Mouse (Mus musculus) embryonic fibroblast, embryonic 13.5 days (primary cell): ENCODE data around the gene Zfyve28.

Experiments used
- CTCF ChIP-seq: IDR thresholded peaks from 2 replicates; pipeline ENCODE4 v1.5.1; 2011; ENCODE audit warnings: mild to moderate bottlenecking, control low read depth, low read length, moderate library complexity, borderline replicate concordance; ENCODE audit not compliant: insufficient read depth
- POLR2A ChIP-seq: IDR thresholded peaks from 2 replicates; pipeline ENCODE4 v1.6.1; 2011; ENCODE audit warnings: low read depth, mild to moderate bottlenecking, control low read depth, low read length, moderate library complexity

DNA sequence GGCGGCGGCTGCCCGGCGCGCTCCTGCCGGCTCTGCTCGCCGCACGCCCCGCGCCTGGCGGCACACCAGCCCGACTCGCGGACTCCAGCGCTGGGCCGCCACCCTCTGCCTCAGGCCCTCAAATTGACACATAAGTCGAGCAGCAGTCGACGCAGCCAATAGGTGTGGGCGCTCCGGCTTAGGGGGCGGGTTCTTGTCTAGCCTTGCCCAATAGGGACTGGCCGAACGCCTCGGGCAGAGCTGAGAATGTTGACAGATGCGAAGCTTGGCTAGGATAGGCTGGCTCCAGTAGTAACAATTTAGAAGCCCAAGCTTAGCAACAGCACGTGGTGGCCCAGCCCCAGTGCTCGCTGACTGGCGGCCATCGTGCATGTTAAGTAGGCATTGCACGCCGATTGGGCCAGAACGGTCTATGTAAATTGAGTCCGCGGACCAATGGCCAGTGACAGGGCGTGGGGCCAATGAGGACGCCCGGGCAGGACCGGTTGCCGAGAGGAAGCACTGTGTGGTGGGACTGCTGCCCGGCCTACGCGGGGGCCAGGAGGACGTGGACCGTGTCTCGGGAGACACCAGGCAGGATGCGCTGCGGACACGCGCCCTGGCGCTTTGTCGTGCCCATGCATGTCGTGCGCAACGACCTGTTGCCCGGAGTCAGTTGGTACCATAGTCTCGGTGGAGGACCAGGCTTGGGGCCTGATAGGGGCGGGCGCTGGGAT lies 100.5 kb downstream of the Zfyve28 start, which contains the start of gene Mxd4:
- TF ChIP-seq POLR2A (peak; percentile 99), CTCF (no peak)
